Mouse (Mus musculus): ENCODE data around the gene Plscr3.

DNA sequence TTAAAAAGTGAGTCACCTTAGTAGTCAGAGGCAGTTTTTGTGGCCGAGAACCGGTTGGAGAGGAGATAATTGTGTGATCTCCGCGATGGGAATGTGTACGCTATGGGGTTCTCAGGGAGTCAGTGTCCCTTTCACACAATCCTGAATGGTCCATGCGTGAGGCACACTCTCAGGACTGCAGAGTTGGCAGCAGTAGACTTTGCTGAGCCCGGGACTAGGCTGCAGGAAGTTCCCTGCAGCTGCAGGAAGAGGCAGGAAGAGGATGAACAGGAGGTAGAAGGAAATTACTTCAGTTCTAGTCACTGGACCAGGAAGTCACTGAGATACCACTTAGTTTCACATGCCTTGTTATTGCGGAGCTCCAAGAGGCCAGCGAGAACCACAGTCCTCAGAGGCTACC, 3.0 kb downstream of the Plscr3 start:
- TF ChIP-seq CTCF (IDR thresholded peaks at IDR 0.05; ENCODE audit: low read depth) = no peak
- TF ChIP-seq EP300 (IDR thresholded peaks at IDR 0.05; ENCODE audit: low read depth) = no peak
